Mouse (Mus musculus) thymus, postnatal 25 days (tissue): ENCODE measurements at regions not wholly inside any gene's neighbourhood (a gene's known extent, or its start where the extent isn't known, plus 50 kb on each side); places are given as distances from the start of the nearest gene placed in this dataset.

ENCODE experiments used
- DNase-seq: peaks from one replicate; pipeline ENCODE4 v3.0.0; 2022

DNA sequence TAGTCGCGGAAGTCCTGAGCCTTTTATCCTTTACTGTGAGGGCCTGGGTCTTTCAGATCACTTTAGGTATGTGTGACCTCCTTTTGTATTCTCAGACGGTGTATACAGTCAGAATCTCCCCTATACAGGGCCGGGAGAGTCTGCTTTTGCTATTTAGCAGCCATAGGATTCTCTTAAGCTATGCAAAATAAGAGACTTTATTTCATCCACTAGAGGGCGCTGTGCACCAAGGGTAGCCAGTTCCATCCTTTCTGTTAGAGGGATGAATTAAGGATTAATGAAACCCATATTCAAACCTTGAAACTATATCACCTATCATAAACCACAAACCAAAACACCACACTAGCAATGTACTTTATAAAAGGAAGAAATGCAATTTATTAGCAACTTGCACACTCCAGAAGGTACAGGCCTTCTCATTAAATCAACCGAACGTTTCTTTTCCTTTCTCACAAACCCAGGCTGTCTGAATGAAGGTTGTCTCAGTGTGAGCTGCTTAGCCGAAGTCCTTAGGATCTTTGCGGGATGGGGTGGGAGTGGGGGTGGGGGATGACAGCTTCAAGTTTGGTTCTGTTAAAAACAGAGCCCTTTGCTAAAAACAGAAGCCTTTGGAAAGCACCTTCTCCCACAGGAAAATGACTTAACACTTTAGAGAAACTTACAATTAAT, 116.8 kb upstream of the Tmpo start:
- DNase-seq = peak; percentile 9

DNA sequence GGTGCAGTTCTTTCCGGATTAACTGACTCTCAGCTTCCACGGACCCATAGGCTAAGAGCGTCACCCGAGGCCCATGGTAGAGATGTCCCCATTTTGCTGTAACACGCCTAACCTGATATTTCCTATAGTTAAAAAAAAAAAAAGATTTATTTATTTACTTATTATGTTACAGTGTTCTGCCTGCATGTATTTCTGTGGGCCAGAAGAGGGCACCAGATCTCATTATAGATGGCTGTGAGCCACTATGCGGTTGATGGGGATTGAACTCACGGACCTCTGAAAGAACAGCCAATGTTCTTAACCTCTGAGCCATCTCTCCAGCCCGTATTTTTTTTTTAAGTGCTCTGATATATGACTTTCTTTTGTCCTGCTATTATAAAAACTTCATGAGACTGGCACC, 114.2 kb upstream of the Tmpo start:
- DNase-seq = no peak

DNA sequence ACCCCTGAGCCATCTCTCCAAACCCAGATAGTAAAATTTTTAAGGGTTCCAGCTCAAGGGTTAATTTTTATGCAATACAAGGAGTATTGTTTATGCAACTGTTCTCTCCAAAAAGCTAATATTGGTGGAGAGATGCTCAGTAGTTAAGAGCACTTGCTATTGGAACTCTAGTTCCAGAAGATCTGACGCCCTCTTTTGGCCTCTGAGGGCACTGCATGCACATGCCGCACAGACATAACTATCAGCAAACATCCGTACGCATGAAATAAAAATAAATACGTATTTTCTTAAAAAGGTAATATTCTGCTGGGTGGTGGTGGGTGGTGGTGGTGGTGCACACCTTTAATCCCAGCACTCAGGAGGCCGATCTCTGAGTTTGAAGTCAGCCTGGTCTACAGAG, 112.1 kb upstream of the Tmpo start:
- DNase-seq = no peak

DNA sequence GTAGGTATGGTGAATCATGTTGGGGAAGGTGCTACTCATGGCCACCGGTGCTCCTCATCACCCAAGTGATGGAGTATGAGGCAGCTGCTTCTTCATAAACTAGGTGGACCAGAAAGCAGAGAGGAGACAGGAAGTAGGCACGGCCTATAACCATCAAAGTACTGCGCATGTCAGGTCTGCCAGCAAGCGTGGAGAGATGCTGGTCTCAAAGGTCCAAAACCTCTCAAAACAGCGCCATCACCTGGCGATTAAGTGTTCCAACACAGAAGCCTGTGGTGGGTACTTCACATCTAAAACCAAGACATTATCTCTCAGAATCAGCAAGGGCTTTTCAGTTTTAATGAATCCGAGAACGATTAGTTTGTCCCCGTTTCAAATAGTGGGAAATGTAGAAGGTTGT, 103.1 kb upstream of the Tmpo start:
- no peak for DNase-seq

DNA sequence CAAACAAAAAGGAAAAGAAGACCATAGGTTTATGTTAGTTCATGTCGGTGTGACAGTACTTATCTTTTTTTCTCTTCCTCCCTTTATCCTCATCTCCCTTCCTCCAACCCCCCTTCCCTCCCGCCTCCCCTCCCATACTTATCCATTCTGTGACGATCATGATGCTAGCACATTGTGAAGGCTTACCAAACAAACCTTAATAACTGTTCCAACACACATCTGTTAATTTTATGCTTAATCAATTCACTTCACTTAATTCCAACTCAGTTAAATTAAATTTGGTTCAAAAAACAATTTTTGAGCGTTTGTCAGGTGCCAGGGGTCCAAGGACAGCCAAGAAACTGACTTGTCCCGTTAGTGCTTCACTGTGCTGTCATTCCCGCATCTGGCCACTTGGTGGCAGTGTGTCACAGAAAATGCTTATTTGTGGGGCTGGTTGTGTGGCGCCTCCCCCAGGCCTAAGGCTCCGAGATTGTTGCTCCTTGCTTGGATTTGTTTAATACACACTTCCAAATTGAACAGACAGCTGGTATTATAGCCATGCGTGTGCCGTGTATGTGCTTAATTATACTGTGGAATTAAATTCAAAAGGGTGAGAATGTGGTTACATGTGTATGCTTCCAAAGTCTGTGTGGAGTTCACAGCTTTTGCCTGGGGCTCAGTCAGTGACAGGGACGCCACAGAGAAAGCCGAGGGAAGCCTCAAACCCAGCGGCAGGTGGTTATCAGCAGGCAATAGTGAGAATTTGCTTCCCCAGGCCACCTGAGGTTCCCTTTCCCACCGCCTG, 90.0 kb upstream of the Tmpo start:
- peak; percentile 91 for DNase-seq

DNA sequence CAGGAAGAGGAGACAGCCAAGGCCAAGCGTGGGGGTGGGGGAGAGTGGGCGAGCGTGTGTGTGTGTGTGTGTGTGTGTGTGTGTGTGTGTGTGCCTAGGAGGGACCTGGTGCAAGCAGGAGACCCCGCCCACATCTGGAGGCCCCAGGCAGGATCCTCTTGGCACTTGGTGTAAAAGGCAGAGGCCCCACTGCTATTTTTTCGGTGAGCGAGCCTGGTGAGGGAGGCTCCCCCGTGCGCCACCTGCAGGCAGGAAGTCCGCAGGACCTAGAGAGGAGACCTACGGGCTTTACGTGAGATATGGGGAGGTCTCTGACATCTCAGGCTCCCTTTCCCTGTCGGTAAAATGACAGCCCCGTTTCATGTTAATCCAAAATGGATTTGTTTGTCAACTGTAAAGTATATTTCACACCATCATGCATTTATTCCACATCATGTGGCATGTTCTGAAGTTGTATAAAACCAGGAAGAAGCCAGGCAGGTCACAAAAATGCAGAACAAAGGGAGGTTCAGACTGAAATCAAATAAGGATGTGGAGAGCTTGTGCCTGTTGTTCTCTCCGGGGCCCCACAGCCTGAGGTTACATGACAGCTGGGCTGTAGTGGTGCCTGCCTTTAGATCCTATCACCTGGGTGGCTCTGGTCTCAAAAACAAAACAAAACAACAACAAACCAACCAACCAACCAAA, 89.3 kb upstream of the Tmpo start:
- peak; percentile 89 for DNase-seq

DNA sequence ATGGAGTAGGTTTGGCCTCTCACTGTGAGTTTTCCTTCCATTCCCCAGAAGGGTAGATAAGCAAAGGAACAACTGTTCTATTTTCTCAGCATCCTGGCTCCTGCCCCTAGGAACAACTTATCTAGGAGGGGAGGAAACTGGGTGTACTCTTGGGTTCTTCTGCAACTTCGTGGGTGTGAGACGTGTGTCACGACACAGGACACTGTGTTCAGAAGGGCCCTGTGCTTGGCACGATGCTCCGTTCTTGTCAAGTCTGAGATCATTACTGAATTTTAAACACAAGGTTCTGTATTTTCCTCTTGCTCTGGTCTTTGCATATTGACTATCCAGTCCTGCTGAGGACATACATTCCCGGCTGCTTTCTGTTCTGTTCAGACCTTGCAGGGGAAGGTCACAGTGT, 86.8 kb upstream of the Tmpo start:
- no peak for DNase-seq

DNA sequence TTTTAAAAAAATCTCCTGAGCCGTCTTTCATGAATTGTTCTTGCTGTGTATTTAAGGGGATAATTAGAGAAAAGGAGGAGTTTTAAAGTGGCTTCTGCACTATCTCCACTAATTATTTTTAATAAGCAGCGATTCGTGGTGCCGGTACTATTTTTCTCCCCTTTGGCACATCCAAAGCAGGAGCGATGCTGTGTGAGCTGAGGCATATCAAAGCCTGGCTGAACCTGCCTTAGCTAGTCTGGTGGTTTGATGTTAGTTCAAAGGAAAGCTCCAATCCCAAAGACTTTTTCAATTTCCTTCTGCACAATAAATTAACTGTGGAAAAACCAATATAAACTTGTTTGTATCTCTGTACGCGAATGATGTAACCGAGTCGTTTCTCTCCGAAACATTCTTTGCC, 79.3 kb upstream of the Tmpo start:
- DNase-seq = no peak

DNA sequence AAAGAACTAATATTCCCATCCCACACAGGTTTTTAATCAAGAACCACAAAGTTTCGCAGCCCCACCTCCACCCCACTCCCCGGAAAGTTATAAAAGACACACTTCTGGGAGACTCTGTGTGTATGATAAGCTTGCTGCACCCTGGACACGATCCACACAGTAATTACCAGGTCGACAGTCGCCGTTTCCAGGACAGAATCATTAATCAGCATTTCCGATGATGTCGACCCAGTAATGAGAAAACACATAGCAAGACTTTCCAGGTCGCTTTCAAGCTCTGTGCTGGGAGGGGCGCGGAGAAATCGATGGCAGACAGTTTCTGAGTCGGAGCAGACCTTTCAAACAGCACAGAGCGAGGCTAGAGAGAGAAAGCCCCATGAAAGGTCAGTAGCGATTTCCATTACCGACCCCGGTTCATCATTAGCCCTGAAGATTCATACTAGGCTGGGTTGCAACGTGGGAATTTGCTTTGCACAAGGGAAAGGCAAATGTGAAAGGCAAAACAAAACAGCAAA, 68.6 kb upstream of the Tmpo start:
- DNase-seq = no peak

DNA sequence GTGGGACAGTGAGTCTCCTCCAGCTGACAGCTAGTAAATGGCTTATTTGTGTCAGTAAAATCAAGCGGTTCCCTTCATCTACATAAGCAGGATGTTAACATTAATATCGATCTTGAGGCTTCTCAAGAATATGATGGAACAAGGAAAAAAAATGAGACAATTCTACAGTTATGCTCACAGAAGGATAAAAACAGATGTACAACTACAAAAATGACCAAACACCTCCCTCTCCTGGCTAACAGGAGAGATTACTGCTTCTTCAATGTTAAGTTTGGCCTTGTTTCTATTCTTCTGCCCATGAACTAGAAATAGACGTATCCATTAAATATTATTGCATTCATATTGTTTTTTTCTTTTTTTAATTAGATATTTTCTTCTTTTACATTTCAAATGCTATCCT, 63.2 kb upstream of the Tmpo start:
- DNase-seq = no peak

DNA sequence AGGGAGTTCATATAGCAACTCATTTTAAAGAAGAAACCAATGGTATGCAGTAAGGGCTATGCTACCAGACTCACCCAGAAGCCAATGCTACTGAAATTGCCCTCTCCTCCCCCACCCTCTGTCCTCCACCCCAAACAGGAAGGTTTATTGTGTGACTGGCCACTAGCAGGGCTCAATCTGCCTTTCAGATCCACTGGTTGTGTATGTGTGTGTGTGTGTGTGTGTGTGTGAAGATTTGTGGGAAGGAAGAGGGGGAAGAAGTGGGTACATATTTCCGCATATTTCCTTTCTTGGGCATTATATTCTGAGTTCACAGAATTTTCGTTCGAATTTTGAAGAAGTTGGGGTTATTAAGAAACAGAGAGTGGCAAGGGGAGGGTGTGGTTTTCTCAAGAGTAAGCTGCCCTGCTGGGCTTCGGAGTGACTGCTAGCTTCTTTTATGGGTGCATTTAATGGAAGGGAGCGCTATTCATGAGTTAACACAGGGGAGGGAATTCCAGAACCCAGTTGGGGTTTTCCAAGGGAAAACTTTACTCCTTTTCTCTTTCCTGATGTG, 61.5 kb upstream of the Tmpo start:
- no peak for DNase-seq

DNA sequence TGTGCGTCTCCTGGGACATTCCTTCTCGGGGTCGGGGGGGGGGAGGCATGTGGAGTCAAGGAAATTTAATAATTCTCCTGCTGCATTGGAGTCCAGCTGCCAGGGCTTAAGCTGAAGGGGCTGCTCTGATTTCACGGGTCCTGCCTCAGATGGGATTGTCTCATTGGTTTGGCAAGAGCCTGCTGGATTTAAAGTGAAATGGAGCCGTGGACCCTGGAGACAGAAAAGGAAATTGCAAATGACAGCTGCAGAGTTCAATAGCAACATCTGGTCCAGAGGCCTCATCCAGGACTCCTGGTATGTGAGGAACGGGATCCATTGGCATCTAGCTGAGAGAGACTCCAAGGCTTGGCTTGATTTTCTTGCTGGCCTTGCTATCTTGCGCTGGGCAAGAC, 60.5 kb upstream of the Tmpo start:
- no peak for DNase-seq

DNA sequence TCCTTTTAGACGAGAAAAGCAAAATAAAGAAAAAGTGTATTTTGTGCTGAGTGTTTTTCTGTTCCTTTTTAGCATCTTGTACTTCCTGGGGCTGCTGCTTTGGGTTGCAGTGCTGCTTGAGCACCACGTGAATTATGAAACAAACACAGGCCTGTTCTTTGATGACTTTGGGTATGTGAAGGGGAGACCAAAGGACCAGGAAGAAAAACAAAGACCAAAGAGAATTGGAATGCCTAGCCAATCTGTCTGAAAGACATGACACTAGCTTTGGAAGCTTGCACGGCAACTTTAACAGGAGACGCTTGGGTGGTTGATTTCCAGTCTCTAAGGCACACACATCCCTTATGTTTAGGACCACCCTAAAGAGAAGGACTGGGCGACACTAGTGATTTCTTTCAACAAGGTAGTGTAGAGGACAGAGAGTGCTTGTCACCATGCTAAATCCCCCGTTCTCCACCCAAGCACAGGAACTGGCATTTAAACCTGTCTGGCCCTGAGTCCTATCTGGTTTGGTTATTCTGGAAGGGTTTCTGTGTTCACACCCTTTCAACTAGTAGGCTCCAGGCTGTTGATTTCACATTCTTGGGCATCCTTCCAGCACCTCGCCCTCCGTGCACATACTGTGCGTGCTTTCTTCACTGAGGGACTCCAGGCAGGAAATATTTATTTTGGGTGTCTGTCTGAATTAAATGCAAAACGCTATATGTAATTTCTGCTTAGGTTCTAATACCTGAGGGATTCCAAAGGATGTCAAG, 59.9 kb upstream of the Tmpo start:
- DNase-seq = no peak

DNA sequence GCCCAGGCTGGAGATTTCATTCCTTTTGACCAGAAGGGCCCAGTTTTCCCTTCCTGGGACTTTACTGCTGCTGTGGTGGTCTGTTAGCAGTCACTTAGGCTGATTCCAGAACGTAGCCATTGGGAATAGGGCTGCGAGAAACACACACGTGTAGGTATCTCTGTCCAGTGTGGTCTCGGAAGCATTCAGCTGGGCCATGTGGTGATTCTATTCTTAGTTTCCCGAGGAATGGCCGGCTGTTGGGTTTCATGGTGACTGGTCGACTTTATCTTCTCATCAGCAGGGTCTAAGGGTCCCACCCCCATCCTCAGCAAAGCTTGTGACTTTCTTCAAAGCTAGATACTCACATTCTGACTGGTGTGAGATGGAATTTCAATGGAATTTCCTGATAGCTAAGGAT, 59.2 kb upstream of the Tmpo start:
- no peak for DNase-seq

DNA sequence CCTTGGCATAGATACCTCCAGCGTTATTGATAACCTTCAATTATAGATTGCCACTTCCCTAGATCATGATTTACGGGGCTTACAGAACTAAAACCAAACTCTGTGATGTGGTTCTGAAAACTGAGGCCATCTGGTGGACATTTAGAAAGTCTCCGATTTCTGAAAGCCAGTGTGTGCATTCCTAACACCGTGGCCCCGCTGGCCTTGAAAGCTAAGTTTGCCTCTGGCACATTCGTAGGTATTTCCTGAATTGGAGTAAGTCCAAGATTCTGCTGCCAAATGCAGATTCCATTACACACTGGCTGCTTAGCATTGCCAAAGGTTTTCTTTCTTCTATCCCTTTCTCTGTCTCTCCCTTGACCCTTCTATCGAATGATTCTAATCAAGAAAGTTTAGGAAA, 55.7 kb upstream of the Tmpo start:
- DNase-seq = no peak

DNA sequence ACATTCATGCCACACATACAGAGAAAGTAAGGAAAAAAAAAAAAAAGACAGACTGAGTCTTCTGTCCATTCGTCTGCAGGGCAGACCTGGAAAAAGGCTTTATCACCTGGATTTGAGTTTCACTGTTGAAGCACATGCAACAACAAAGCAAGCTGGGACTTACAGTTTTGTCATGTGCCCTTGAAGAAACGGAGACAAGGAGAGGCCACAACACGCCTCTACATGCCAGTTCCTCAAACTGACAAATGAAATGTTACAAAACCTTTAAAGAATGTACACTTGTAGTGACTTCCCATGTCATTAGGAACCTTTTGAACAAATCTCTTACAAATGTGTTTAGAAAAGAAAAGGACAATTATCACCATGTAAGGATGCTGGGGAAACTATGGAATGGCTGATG, 53.6 kb upstream of the Tmpo start:
- no peak for DNase-seq
